Mouse (Mus musculus): ENCODE measurements around the gene Zdbf2. TPM values are rescaled to one million over a fixed set of nuclear protein-coding genes. Genes with fewer than 3 reads are reported as not detected.
A peak's percentile ranks its signal among the peaks of the same experiment; 100 is the strongest.

The Zdbf2 gene
- polyA plus RNA-seq, 1 experiment: 0.11 TPM

DNA sequence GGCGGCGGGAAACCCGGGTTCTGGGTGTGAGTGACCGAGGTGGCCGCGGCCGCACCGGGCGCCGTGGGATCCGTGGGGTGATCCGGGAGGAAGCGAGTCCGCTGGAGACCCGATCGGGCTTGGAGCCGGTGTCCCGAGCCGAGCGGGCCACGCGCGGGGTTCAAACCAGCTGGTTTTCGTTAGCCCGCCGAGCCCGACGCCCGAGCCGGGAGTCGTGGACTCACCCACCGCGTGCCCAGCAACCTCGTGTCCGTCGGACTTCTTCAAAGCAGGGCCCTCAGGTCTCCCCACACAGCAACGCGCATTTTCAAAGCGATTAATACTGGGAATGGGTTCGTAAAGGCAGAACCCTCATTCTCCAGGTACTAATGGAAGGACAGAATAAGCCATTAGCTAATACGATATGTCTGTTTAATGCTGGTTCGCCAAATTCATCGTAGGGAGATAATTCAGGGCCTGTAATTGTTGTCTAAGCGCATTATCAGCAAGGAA, 24.7 kb upstream of the Zdbf2 start:
- peaks cover 70% of the 10 kb centered on the region for H3K27me3 ChIP-seq (replicated peaks)
- H3K9me3 ChIP-seq: peaks cover 15% of the 10 kb centered on the region
- H3K4me3 ChIP-seq (replicated peaks): peak overlapping the region; percentile 7
- H3K36me3 ChIP-seq (replicated peaks; ENCODE audit: low read length): no peaks in the 10 kb centered on the region
- peaks cover 13% of the 10 kb centered on the region; the same call in 1 of the 2 replicates for H3K4me1 ChIP-seq
- TF ChIP-seq GATA1 (IDR thresholded peaks at IDR 0.05; ENCODE audit: borderline replicate concordance, low read length): no peak
- TF ChIP-seq FLI1 (IDR thresholded peaks at IDR 0.05; ENCODE audit: low read length): no peak

- Histone ChIP-seq H3K27me3 (replicated peaks) (peaks cover 71% of the 10 kb centered on the region), H3K4me1 (peaks cover 13% of the 10 kb centered on the region; the same call in 1 of the 2 replicates), H3K9me3 (peaks cover 15% of the 10 kb centered on the region), H3K36me3 (replicated peaks; ENCODE audit: low read length) (no peaks in the 10 kb centered on the region), H3K4me3 (replicated peaks) (no peak overlapping the region)
- TF ChIP-seq GATA1 (IDR thresholded peaks at IDR 0.05; ENCODE audit: borderline replicate concordance, low read length) (no peak), FLI1 (IDR thresholded peaks at IDR 0.05; ENCODE audit: low read length) (no peak)
These were observed 23.8 kb upstream of the Zdbf2 start for GRCm38 (mm10) chr1:63249261-63249660.

- no peaks in the 10 kb centered on the region for H3K36me3 ChIP-seq (replicated peaks; ENCODE audit: low read length)
- no peak overlapping the region for H3K4me3 ChIP-seq (replicated peaks)
- peaks cover 84% of the 10 kb centered on the region for H3K27me3 ChIP-seq (replicated peaks)
- peaks cover 15% of the 10 kb centered on the region for H3K9me3 ChIP-seq
- TF ChIP-seq GATA1 (IDR thresholded peaks at IDR 0.05; ENCODE audit: borderline replicate concordance, low read length): no peak
- TF ChIP-seq FLI1 (IDR thresholded peaks at IDR 0.05; ENCODE audit: low read length): no peak
- H3K4me1 ChIP-seq: peaks cover 13% of the 10 kb centered on the region; the same call in 1 of the 2 replicates
These were observed 20.5 kb upstream of the Zdbf2 start for GRCm38 (mm10) chr1:63252351-63253209.

GRCm38 (mm10) chr1:63253291-63253690, 19.8 kb upstream of the Zdbf2 start:
- Histone ChIP-seq H3K4me3 (replicated peaks) (no peak overlapping the region), H3K27me3 (replicated peaks) (peaks cover 80% of the 10 kb centered on the region), H3K9me3 (peaks cover 10% of the 10 kb centered on the region), H3K36me3 (replicated peaks; ENCODE audit: low read length) (no peaks in the 10 kb centered on the region), H3K4me1 (peaks cover 7% of the 10 kb centered on the region; the same call in 1 of the 2 replicates)
- TF ChIP-seq FLI1 (IDR thresholded peaks at IDR 0.05; ENCODE audit: low read length) (no peak), GATA1 (IDR thresholded peaks at IDR 0.05; ENCODE audit: borderline replicate concordance, low read length) (no peak)

DNA sequence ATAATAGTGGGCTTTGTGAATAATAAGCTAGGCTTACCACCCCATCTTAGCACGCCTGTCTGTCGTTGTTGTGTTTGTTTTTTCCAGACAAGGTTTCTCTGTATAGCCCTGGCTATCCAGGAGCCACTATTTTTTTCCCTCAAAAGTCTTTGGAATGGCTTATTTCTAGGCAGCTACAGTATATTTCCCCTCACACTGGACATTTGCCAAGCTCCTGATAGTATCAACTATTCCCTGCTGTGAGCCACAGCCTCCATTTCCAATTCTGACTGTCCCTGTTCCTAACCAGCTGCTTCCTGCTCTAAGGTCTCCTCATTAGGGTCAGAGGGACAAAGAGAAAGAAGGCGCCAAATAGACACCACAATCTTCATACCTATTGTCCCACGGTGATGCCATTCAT, 18.0 kb upstream of the Zdbf2 start:
- peaks cover 3% of the 10 kb centered on the region; the same call in 1 of the 2 replicates for H3K4me1 ChIP-seq
- peaks cover 77% of the 10 kb centered on the region for H3K27me3 ChIP-seq (replicated peaks)
- no peak overlapping the region for H3K4me3 ChIP-seq (replicated peaks)
- H3K9me3 ChIP-seq: no peaks in the 10 kb centered on the region; the same call in 1 of the 2 replicates
- H3K36me3 ChIP-seq (replicated peaks; ENCODE audit: low read length): no peaks in the 10 kb centered on the region
- no peak for TF ChIP-seq GATA1 (IDR thresholded peaks at IDR 0.05; ENCODE audit: borderline replicate concordance, low read length)
- no peak for TF ChIP-seq FLI1 (IDR thresholded peaks at IDR 0.05; ENCODE audit: low read length)

DNA sequence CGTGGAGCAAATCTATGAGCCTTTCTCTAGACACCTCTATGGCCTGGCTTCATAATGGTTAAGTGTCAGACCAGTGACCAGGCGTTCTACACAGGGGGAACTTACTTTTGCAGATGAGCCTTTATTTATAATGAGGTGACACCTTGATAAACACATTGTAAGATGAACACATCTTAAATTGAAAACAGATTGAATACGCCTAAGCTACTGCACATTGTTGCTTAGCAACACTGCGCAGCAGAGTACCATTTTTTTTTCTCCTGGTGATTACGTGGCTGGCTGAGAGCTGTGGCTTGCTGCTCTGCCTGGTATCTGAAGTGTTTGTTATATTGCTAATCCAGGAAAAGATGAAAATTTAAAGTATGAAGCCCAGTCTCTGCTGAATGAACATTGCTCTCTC, 17.0 kb upstream of the Zdbf2 start:
- peaks cover 3% of the 10 kb centered on the region; the same call in 1 of the 2 replicates for H3K9me3 ChIP-seq
- TF ChIP-seq FLI1 (IDR thresholded peaks at IDR 0.05; ENCODE audit: low read length) (no peak), GATA1 (IDR thresholded peaks at IDR 0.05; ENCODE audit: borderline replicate concordance, low read length) (no peak)
- peaks cover 84% of the 10 kb centered on the region for H3K27me3 ChIP-seq (replicated peaks)
- no peak overlapping the region for H3K4me3 ChIP-seq (replicated peaks)
- peaks cover 3% of the 10 kb centered on the region; the same call in 1 of the 2 replicates for H3K4me1 ChIP-seq
- H3K36me3 ChIP-seq (replicated peaks; ENCODE audit: low read length): no peaks in the 10 kb centered on the region

DNA sequence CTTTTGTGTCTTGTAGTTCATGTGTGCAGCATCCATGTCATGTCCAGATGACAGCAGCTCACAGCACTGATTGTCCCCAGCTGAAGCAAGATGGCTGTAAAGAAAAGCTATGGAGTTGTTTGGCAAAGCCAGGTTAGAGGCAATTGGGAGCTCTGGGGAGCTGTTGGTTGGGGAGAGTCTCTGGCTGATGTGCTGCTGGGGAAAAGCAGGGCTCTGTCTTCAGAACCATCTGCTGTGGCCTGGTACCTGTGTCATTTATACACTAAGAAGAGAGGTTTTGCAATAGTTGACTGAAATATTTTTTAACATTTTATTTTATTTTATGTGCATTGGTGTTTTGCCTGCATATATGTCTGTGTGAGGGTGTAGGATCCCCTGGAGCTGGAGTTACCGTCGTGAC, 14.6 kb upstream of the Zdbf2 start:
- no peak for TF ChIP-seq FLI1 (IDR thresholded peaks at IDR 0.05; ENCODE audit: low read length)
- no peak for TF ChIP-seq GATA1 (IDR thresholded peaks at IDR 0.05; ENCODE audit: borderline replicate concordance, low read length)
- H3K9me3 ChIP-seq: 0 out of 2 replicates have a peak, but pooled peaks cover 3% of the 10 kb centered on the region
- H3K4me1 ChIP-seq: peaks cover 3% of the 10 kb centered on the region; the same call in 1 of the 2 replicates
- no peak overlapping the region for H3K4me3 ChIP-seq (replicated peaks)
- H3K27me3 ChIP-seq (replicated peaks): peaks cover 79% of the 10 kb centered on the region
- H3K36me3 ChIP-seq (replicated peaks; ENCODE audit: low read length): no peaks in the 10 kb centered on the region

DNA sequence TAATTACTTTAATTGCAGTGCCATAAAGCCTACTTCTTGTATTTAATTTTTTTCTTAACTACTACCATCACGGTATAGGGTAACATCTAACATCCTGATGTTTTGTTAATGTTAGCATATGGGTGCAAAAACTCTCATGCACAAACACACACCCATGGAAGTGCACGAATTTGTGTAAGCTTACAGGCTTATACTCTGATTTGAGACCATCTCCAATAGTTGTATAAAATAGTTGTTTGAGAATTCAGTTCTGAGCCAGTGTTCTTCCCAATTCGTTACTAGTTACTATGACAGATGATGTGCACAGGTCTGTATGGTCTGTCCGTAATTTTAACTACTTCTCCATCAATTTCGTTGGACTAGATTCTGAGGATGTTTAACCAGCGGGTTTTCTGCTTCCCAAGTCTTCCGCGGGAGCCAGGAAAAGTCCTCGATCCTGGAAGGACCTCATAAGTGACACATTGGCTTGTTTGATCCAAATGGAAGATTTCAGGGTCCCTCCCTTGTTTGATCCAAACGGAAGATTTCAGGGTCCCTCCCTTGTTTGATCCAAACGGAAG, 13.7 kb upstream of the Zdbf2 start:
- H3K36me3 ChIP-seq (replicated peaks; ENCODE audit: low read length): no peaks in the 10 kb centered on the region
- TF ChIP-seq GATA1 (IDR thresholded peaks at IDR 0.05; ENCODE audit: borderline replicate concordance, low read length) (no peak), FLI1 (IDR thresholded peaks at IDR 0.05; ENCODE audit: low read length) (no peak)
- peaks cover 85% of the 10 kb centered on the region for H3K27me3 ChIP-seq (replicated peaks)
- 0 out of 2 replicates have a peak, but pooled peaks cover 3% of the 10 kb centered on the region for H3K9me3 ChIP-seq
- H3K4me3 ChIP-seq (replicated peaks): no peak overlapping the region
- H3K4me1 ChIP-seq: peaks cover 3% of the 10 kb centered on the region; the same call in 1 of the 2 replicates

GRCm38 (mm10) chr1:63259916-63260741, 12.9 kb upstream of the Zdbf2 start:
- H3K4me1 ChIP-seq: peaks cover 3% of the 10 kb centered on the region; the same call in 1 of the 2 replicates
- no peaks in the 10 kb centered on the region for H3K36me3 ChIP-seq (replicated peaks; ENCODE audit: low read length)
- TF ChIP-seq GATA1 (IDR thresholded peaks at IDR 0.05; ENCODE audit: borderline replicate concordance, low read length) (no peak), FLI1 (IDR thresholded peaks at IDR 0.05; ENCODE audit: low read length) (no peak)
- no peak overlapping the region for H3K4me3 ChIP-seq (replicated peaks)
- H3K9me3 ChIP-seq: 0 out of 2 replicates have a peak, but pooled peaks cover 7% of the 10 kb centered on the region
- peaks cover 85% of the 10 kb centered on the region for H3K27me3 ChIP-seq (replicated peaks)
